Mouse (Mus musculus) testis, postnatal 10 days (tissue): ENCODE measurements around the gene Abtb2.

ENCODE experiments used
- DNase-seq: peaks from one replicate; pipeline ENCODE4 v3.0.0; 2021; ENCODE audit warnings: low spot score

Abtb2 gene

DNA sequence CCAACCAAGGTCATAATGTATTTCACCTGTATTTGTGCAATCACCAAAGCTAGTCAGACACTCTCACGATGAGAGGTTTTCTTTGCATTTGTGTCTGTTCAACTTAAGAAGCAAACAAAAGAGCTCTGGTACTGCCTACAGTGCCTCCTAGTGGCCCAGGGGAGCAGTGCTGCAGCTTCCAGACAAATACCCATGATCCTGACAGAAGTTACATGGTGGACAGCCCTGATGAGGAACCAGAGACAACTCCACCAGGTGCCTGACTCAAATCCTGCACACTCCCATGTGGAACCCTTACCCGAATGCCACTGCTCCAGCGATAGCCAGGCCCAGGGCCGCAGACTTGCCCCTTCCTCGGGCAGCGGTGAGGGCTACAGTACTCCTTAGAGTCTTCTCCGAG lies 177.9 kb downstream of the Abtb2 start:
- DNase-seq, result peak; percentile 81

DNA sequence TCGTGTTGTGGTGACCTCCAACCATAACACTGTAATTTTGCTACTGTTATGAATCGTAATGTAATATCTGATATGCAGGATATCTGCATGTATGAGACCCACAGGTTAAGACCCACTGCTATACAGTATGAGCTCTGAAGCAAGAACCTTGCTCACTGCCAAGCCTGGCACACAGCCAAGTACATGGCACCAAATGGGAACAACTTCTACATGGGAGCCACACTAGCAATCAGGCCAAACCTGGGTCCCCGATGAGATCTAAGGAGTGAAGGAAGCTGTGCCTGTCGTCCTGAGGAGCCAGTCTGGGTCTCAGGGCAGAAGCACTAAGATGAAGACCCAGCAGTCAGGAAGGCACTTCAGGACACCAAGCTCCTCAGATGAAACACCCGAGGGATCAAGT lies 179.4 kb downstream of the Abtb2 start:
- DNase-seq, result peak; percentile 53

DNA sequence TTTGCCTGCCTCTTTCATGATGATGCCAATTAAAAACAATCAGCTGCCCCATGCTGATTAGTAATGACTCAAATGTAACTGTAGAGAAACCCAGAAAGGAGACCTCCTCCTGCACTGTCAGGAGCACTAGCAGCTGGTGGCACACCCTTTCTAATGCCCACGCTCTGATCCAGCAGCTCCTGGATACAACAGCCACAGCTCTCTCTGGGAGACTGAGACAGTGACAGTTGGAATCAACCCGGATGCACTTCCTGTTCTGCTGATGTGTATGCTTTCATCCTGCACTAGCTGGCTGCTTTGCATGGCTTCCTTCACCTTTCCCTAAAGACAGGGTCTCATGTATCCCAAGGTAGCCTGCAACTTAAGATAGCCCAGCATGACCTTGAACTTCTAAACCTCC lies 180.0 kb downstream of the Abtb2 start:
- peak; percentile 23 for DNase-seq

DNA sequence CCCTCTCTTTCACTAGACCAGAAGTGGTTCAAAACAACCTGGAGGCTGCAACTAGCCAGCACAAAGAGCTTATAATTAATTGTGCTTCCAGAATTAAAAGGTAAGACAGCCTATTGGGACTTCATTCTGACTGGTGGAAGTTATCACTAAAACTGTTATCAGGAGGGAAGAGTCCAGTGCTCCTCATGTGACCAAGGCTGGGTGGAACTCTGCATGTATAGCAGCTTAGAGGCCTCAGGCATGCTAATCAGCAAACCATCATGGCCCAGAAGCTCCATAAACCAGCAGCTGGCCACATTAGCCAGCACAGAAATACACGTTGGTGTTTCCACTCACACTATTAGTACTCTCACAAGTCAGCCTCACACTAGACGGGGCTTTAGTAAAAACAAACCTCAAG lies 180.7 kb downstream of the Abtb2 start:
- DNase-seq, result no peak

DNA sequence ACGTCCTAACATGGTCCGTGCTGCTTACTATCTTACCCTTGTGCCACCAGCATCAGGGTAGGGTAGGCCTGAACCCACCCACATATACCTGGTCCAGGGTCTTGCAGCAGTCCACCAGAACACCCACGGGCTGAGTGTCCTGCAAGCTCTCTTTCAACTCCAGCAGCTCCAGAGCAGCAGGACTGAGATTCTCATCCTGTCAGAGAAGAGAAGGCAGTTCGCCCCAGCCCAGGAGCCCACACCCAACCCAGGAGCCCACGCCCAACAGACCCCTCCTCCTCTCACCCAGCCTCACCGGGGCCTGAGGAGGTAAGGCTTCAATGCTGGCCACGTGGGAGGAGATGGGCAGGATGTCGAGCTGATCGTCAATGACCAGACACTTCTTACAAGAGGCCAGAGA lies 181.8 kb downstream of the Abtb2 start:
- peak; percentile 35 for DNase-seq

DNA sequence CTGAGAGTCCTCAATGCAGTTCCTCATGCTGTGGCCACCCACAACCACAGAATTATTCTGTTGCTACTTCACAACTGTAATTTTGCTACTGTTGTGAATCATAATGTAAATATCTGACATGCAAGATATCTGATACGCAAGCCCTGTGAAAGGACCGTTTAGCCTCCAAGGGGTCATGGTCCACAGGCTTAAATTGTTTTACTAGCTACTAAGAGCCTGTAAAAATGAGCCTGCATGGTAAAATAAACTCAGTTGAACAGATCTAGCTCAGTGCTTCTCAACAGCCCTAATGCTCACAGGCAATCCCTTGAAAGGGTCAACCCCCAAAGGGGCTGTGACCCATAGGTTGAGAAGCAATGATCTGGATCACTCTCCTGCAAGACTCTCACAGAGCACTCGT lies 183.0 kb downstream of the Abtb2 start:
- no peak for DNase-seq

DNA sequence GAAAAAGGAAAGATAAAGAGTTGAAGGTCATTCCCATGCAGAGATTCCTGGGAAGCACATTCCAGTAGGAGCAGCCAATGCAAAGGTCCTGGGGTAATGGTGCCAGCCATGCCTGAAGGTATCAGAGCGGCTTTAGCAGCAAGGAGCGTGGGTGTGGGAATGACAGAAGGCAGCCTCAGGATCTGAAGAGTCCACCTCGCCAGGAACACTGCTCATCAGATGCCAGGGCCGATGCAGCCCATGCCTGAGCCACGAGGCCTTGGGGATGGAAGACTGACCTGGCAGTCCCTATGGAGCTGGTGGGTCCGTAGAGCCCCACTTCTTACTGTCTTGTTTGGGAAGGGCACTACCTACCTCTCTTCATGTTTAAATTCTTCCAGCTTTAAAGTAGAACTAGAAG lies 185.7 kb downstream of the Abtb2 start:
- DNase-seq, result no peak

DNA sequence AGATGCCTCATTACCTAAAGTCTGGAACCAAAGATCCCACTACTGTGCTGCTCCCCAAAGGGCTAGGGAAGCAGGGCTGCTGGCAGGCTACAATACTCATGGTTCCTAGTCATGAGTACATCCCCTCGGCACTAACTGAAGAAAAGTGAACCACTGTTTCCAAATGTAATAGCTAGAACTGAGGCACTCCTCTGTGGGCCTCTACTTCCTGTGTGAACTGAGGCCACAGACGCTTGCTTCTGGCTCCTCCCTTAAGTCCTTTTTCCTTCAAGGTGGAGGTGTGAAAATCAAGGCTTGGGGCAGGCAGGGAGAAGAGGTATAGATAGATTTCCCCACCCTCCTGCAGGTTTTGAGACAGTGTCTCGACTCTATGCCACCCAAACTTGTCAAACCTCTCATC lies 188.5 kb downstream of the Abtb2 start:
- DNase-seq, result no peak

DNA sequence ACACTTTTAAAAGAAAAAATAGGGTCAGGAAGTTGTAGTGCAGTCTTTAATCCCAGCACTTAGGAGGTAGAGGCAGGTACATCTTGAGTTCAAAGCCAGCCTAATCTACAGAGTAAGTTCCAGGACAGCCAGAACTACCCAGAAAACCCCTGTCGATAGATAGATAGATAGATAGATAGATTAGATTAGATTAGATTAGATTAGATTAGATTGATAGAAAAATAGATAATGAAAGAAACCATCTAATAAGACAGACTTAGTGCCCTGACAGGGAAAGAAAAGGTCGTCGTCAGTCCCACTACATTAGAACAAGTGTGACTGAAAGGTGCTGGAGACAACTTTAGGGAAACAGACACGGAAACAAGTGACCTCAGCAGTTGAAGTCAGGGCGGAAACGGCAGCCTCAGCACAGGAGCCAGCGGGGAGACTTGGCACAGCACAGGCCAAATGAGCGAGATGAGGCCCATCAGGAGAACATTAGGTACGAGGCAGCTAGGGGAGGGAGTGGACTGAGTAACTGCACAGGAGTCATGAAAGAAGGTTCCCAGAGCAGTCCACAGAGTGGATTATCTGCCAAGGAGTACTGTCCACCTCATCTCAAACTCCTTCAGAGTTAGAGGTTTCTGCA lies 189.5 kb downstream of the Abtb2 start:
- DNase-seq, result no peak

DNA sequence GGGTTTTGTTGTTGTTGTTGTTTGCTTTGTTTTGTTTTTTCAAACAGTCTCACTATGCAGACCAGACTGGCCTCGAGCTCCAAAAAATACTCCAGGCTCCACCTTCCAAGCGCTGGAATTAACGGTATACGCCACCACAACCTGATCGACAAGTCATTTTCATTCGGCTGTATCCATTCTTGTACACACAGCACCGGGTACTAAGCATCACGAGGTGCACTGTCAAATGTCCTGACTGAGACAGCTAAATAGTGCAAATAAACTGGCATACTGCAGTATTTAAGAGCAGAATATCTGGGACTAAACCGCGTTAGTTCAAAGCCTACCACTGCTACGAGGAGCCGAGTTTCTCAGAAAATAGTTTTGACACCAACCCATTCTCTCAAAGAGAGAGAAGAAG lies 194.3 kb downstream of the Abtb2 start:
- DNase-seq, result no peak

DNA sequence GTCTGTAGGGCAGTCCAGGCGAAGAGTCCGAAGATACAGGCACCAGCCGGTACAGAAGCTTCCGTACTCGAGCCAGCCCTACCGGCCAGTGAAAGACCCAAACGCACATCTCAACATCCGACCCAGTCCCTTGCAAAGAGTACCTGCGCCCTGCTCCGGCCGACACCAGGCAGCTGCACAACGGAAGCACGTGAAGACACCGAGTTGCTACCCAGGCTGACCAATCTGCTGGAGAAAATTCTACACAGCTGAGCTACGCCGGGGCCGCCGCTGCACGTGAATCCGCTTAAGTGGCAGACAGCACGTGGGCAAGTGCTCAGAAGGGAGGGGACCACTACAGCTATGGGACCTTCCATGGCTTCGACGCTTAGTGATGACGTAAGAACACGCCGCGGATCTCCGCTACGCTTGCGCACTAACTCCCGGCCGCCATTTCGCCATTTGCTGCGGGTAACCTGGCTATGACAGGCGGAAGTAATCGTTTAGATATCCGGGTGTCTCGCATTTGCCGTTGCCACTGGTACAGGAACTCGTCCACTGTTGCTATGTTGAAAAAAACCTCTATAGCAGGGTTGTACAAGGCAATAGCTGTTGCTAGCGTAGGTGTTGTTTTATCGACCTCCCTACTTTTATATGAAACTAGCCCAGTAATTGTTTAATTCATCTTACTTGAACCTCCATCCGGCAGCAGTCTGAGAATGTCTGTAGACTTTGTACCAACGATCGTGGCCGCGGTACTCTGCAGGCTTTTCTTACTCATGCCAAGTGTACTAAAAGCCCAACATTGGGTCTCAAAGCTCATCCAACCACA lies 195.0 kb downstream of the Abtb2 start, which contains the start of gene Nat10:
Nat10 (minus strand) TSS at position 365 of the 811 bp plus-strand sequence.
- DNase-seq, result peak; percentile 97

DNA sequence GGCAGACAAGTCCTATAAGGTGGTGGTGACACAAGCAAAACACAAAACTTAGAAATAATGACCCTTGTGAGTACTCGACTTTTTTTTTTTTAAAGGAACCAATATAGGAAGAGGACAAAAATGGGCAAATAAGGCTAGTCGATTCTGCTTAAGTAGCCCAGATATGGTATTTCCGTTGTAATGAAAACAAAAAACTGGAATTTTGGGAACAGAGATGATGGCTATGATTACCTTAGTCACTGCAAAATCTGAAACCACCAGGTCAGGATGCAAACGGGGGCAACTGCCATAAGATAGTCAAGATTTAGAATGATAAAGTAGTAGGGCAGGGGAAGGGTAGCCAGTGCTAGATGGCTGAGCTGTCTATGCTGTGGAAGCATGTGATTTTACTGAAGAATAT lies 195.9 kb downstream of the Abtb2 start:
- no peak for DNase-seq

DNA sequence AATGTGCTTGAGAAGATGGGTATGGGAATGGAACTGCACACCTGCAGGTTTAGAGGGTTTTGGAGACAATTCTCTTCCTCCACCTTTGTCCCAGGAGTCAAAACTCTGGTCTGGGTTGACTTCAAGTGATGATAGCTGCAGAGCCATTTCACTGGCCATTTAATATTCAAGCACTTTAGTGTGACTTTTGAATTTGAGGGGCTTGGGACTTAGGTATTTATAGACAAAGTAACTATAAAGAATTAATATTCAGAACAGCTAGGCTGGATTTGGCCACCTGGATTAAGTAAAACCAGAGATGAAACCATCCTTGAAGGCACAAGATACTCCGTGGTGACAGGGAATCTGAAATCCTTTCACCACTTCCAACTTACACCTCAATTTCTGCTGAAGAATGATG lies 196.4 kb downstream of the Abtb2 start:
- no peak for DNase-seq
